Mouse (Mus musculus): ENCODE measurements around the gene Pitpnm2. TPM values are rescaled to one million over a fixed set of nuclear protein-coding genes. Genes with fewer than 3 reads are reported as not detected.

Pitpnm2 gene
- polyA plus RNA-seq, 1 experiment = 17.3 TPM

GRCm38 (mm10) chr5:124258026-124258425, 8.5 kb upstream of the Pitpnm2 start:
- 100% methylated on average over 1 of the region's 1 CpGs for WGBS
- no peak overlapping the region for H3K27ac ChIP-seq (ENCODE audit: insufficient read depth, low read depth, low read length)

DNA sequence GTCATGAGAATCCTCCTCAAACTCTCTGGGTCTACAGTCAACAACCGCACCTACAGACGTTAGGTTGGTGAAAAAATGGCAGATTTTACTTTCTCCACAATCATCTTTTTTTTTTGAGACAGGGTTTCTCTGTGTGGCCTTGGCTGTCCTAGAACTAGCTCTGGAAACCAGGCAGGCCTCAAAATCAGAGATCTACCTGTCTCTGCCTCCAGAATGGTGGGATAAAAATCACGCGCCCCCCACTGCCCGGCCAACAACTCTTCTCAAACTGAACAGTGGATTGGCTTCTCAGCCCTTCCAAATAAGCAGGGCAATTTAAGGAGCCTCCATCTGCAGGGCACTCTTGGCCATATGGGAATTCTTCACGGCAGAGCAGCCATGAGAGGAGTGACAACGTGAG, 5.6 kb upstream of the Pitpnm2 start:
- H3K27me3 ChIP-seq (replicated peaks; ENCODE audit: control insufficient read depth, insufficient read depth, low read length) = no peaks in the 10 kb centered on the region
- WGBS = 85% methylated on average over 7 of the region's 7 CpGs
- DNase-seq = no peak
- H3K4me1 ChIP-seq (ENCODE audit: control insufficient read depth, insufficient read depth, low read length) = 0 out of 2 replicates have a peak, but pooled peaks cover 4% of the 10 kb centered on the region
- TF ChIP-seq CTCF (conservative IDR thresholded peaks at IDR 0.05; ENCODE audit: insufficient read depth, insufficient read length, low read depth, low read length) = no peak
- no peak for TF ChIP-seq POLR2A (IDR thresholded peaks at IDR 0.05; ENCODE audit: low read depth, low read length)
- no peaks in the 10 kb centered on the region; the same call in 1 of the 2 replicates for H3K36me3 ChIP-seq (ENCODE audit: control insufficient read depth, insufficient read depth, low read length)
- no peak overlapping the region for H3K4me3 ChIP-seq (ENCODE audit: insufficient read depth, low read depth, low read length)
- no peak overlapping the region for H3K27ac ChIP-seq (ENCODE audit: insufficient read depth, low read depth, low read length)

More at GRCm38 (mm10) chr5:124258026-124258425, 8.5 kb upstream of the Pitpnm2 start:
- Histone ChIP-seq H3K4me1 (ENCODE audit: control insufficient read depth, insufficient read depth, low read length) (no peaks in the 10 kb centered on the region), H3K4me3 (ENCODE audit: insufficient read depth, low read depth, low read length) (no peak overlapping the region), H3K36me3 (ENCODE audit: control insufficient read depth, insufficient read depth, low read length) (no peaks in the 10 kb centered on the region; the same call in 1 of the 2 replicates), H3K27me3 (replicated peaks; ENCODE audit: control insufficient read depth, insufficient read depth, low read length) (no peaks in the 10 kb centered on the region)
- TF ChIP-seq CTCF (conservative IDR thresholded peaks at IDR 0.05; ENCODE audit: insufficient read depth, insufficient read length, low read depth, low read length) = no peak
- DNase-seq = no peak

- Histone ChIP-seq H3K36me3 (ENCODE audit: control insufficient read depth, insufficient read depth, low read length) (no peaks in the 10 kb centered on the region; the same call in 1 of the 2 replicates), H3K4me3 (ENCODE audit: insufficient read depth, low read depth, low read length) (no peak overlapping the region), H3K27ac (ENCODE audit: insufficient read depth, low read depth, low read length) (no peak overlapping the region), H3K4me1 (ENCODE audit: control insufficient read depth, insufficient read depth, low read length) (peaks cover 4% of the 10 kb centered on the region; the same call in 1 of the 2 replicates), H3K27me3 (replicated peaks; ENCODE audit: control insufficient read depth, insufficient read depth, low read length) (no peaks in the 10 kb centered on the region)
- 85% methylated on average over 8 of the region's 8 CpGs for WGBS
- TF ChIP-seq CTCF (conservative IDR thresholded peaks at IDR 0.05; ENCODE audit: insufficient read depth, insufficient read length, low read depth, low read length) = no peak
- DNase-seq = no peak
Measured at GRCm38 (mm10) chr5:124253555-124253954, 4.0 kb upstream of the Pitpnm2 start.

DNA sequence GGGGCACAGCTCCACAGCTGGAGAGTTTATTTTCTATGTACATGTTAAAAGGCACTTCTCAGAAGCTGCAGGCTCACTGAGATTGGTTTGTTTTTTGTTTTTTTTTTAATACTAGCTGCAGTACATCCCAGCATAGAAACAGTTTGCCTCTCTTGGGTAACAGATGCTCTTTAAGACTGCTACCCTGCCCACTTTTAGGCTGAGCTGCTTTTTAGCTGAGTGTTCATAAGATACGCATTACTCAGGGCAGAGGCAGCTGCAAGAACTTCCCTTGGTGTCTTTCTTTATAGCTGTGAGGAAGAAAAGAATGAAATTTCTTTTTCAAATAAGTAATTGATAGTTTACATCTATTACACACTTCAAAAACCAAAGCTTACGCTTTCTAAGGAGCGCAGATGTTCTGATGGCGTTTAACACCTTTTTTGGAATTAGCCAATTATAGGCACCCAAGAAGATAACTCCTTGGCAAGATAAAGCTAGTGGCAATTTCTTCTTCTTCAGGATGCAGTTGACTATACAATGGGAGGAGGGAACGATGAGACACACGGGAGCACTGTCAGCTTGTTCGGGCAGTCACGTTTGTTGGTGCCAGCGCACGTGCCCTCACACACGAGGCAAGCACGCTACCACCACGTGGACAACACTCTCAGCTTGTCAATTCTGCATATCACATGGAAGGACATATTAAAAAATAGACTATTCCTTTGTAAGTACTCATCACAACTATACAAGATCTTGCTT, 3.2 kb upstream of the Pitpnm2 start:
- H3K36me3 ChIP-seq (ENCODE audit: control insufficient read depth, insufficient read depth, low read length) = no peaks in the 10 kb centered on the region; the same call in 1 of the 2 replicates
- 96% methylated on average over 13 of the region's 13 CpGs for WGBS

DNA sequence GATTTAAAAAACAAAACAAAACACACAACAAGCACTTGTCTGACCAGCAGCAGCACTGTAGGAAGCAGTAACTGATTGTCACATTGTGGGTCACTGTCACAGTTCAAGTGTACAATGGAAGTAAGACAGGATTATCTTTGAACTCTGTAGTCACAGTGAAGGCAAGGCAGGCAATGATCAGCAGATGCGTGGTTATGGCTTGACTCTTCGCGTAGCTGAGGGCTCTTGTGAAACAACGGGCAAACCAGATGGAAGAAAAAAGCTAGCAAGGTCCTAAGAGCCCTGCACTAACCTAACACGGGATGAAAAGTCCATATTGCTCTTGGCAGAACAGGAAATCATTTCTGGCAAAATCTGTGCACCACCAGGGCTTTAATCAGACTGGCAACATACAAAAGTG, 1.5 kb upstream of the Pitpnm2 start:
- H3K27ac ChIP-seq (ENCODE audit: insufficient read depth, low read depth, low read length) = no peak overlapping the region
- no peaks in the 10 kb centered on the region for H3K36me3 ChIP-seq (ENCODE audit: control insufficient read depth, insufficient read depth, low read length)
- no peak overlapping the region for H3K4me3 ChIP-seq (ENCODE audit: insufficient read depth, low read depth, low read length)
- no peak for DNase-seq
- TF ChIP-seq POLR2A (IDR thresholded peaks at IDR 0.05; ENCODE audit: low read depth, low read length) = no peak
- TF ChIP-seq CTCF (conservative IDR thresholded peaks at IDR 0.05; ENCODE audit: insufficient read depth, insufficient read length, low read depth, low read length) = no peak
- H3K4me1 ChIP-seq (ENCODE audit: control insufficient read depth, insufficient read depth, low read length) = peaks cover 4% of the 10 kb centered on the region; the same call in 1 of the 2 replicates
- no peaks in the 10 kb centered on the region for H3K27me3 ChIP-seq (replicated peaks; ENCODE audit: control insufficient read depth, insufficient read depth, low read length)
- 82% methylated on average over 5 of the region's 5 CpGs for WGBS

More for the DNA sequence above, 3.2 kb upstream of the Pitpnm2 start:
- peaks cover 4% of the 10 kb centered on the region; the same call in 1 of the 2 replicates for H3K4me1 ChIP-seq (ENCODE audit: control insufficient read depth, insufficient read depth, low read length)
- H3K27ac ChIP-seq (ENCODE audit: insufficient read depth, low read depth, low read length) = no peak overlapping the region
- H3K27me3 ChIP-seq (replicated peaks; ENCODE audit: control insufficient read depth, insufficient read depth, low read length) = no peaks in the 10 kb centered on the region
- no peak overlapping the region for H3K4me3 ChIP-seq (ENCODE audit: insufficient read depth, low read depth, low read length)
- no peak for TF ChIP-seq CTCF (conservative IDR thresholded peaks at IDR 0.05; ENCODE audit: insufficient read depth, insufficient read length, low read depth, low read length)
- no peak for TF ChIP-seq POLR2A (IDR thresholded peaks at IDR 0.05; ENCODE audit: low read depth, low read length)
- no peak for DNase-seq

DNA sequence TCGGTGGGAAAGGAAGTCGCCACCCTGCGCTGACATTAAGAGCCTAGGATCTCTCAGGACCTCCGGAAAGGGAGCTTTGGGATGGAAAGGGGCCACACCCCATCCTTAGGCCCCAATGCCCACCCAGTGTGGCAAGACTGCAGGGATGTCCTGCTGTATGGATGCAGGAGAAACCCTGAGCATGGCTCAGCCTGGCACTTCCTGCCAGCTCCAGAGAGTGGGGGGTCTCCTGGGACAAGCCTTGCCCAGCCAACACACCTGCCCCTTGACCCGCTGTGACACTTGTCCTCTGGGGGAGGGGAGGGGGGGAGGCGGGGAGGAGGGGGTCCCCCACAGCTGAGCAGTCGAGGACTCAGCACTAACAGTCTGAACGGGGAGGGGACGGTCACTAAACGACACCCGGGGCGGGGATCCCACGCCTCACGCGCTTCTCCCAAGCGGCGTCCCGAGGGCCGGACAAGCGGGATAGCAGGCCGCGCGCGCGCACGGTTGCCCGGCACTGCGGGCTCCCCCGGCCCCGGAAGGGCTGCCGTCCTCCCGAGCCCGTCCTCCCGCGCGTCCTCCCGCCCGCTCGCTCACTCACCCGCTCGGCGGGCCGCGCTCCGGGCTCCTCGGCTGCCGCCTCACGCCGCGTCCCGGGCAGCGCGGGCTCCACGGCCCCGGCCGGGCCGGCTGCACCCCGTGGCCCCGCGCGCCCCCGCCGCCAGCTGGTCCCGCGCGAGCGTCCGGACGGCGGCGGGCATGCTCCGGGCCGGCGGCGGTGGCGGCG, 531 bp downstream of the Pitpnm2 start:
- peak; percentile 59 for DNase-seq
- WGBS = 10% methylated on average over 72 of the region's 77 CpGs
- H3K27ac ChIP-seq (ENCODE audit: insufficient read depth, low read depth, low read length) = peak overlapping the region; percentile 44; the same call in 1 of the 2 replicates

More for the DNA sequence above, 531 bp downstream of the Pitpnm2 start:
- Histone ChIP-seq H3K27me3 (replicated peaks; ENCODE audit: control insufficient read depth, insufficient read depth, low read length) (no peaks in the 10 kb centered on the region), H3K36me3 (ENCODE audit: control insufficient read depth, insufficient read depth, low read length) (no peaks in the 10 kb centered on the region), H3K4me1 (ENCODE audit: control insufficient read depth, insufficient read depth, low read length) (peaks cover 4% of the 10 kb centered on the region; the same call in 1 of the 2 replicates), H3K4me3 (ENCODE audit: insufficient read depth, low read depth, low read length) (peak overlapping the region; percentile 53)
- no peak for TF ChIP-seq POLR2A (IDR thresholded peaks at IDR 0.05; ENCODE audit: low read depth, low read length)
- no peak for TF ChIP-seq CTCF (conservative IDR thresholded peaks at IDR 0.05; ENCODE audit: insufficient read depth, insufficient read length, low read depth, low read length)
